8 mouse cellular contexts compared by ENCODE assay signal in genomic region chr15:102516293-102516692, GRCm38 (mm10). TPM values are rescaled to one million over a fixed set of nuclear protein-coding genes. Genes with fewer than 3 reads are reported as not detected.
DNase-seq lines count a peak whose midpoint lies in the region; ATAC-seq lines count a peak whose summit lies in the region.

No protein-coding gene starts in this region.

- in situ Hi-C loops in ES-E14 (cut with MboI; ENCODE audit: low sequenced_read_pairs in 2 of 2, unreplicated experiment in 2 of 2): no loop called here

- 2% methylated on average over 12 of the region's 12 CpGs for WGBS in kidney, embryonic 14.5 days
- 1% methylated on average over 11 of the region's 12 CpGs for WGBS in embryonic facial prominence, embryonic 14.5 days
- 0% methylated on average over 12 of the region's 12 CpGs for WGBS in limb, embryonic 11.5 days
- 4% methylated on average over 12 of the region's 12 CpGs for WGBS in stomach, embryonic 14.5 days

- peaks cover 36% of the 10 kb centered on the region for H3K4me1 ChIP-seq in kidney, embryonic 14.5 days (ENCODE audit: control insufficient read depth, insufficient read depth, low read length)
- peaks cover 0 to 15% of the 10 kb centered on the region in 2 experiments; a peak in 2 of 4 replicates for H3K4me1 ChIP-seq in ES-E14 (ENCODE audit: control insufficient read depth in 2 of 2, insufficient read depth in 2 of 2, low read length in 2 of 2, poor library complexity in 1 of 2)
- H3K4me1 ChIP-seq in embryonic facial prominence, embryonic 14.5 days (ENCODE audit: control insufficient read depth, insufficient read depth, low read length): peaks cover 26% of the 10 kb centered on the region
- peaks cover 16% of the 10 kb centered on the region for H3K4me1 ChIP-seq in limb, embryonic 11.5 days (ENCODE audit: control insufficient read depth, insufficient read depth, low read length)
- H3K4me1 ChIP-seq in stomach, embryonic 14.5 days (ENCODE audit: control insufficient read depth, insufficient read depth, low read length): peaks cover 26% of the 10 kb centered on the region

- H3K4me3 ChIP-seq in kidney, embryonic 14.5 days (ENCODE audit: low read length): peak overlapping the region; percentile 65
- H3K4me3 ChIP-seq in ES-E14 (ENCODE audit: insufficient read depth in 1 of 2, low read depth in 1 of 2, low read length in 2 of 2, poor library complexity in 1 of 2, severe bottlenecking in 1 of 2): peak overlapping the region; percentile 80 to 84
- H3K4me3 ChIP-seq in embryonic facial prominence, embryonic 14.5 days (ENCODE audit: low read depth, low read length): peak overlapping the region; percentile 68
- peak overlapping the region; percentile 66 for H3K4me3 ChIP-seq in limb, embryonic 11.5 days (ENCODE audit: low read depth, low read length)
- peak overlapping the region; percentile 47 for H3K4me3 ChIP-seq in stomach, embryonic 14.5 days (ENCODE audit: low read depth, low read length)

- no peak for DNase-seq in kidney, adult 18-20 months
- no peak for DNase-seq in ES-E14 (ENCODE audit: low read depth, low spot score)
- no peak for DNase-seq in embryonic facial prominence, embryonic 14.5 days (ENCODE audit: low spot score)
- DNase-seq in limb, embryonic 11.5 days (ENCODE audit: low spot score): no peak
- DNase-seq in B cell, adult 2 months: no peak
- no peak for DNase-seq in left cerebral cortex, postnatal 14 days (ENCODE audit: low spot score in 2 of 2)

- intact Hi-C loops in left cerebral cortex, postnatal 14 days (cut with DNase I): no loop called here

- peak overlapping the region; percentile 91 for H3K4me2 ChIP-seq in kidney, embryonic 14.5 days (replicated peaks; ENCODE audit: low read depth, low read length)
- H3K4me2 ChIP-seq in embryonic facial prominence, embryonic 14.5 days (ENCODE audit: low read depth, low read length): peak overlapping the region; percentile 67
- H3K4me2 ChIP-seq in limb, embryonic 11.5 days (ENCODE audit: low read depth, severe bottlenecking): peak overlapping the region; percentile 53
- peak overlapping the region; percentile 69 for H3K4me2 ChIP-seq in stomach, embryonic 14.5 days (replicated peaks; ENCODE audit: low read depth, low read length)

- H3K27me3 ChIP-seq in kidney, embryonic 14.5 days (ENCODE audit: control insufficient read depth, insufficient read depth, low read length): no peaks in the 10 kb centered on the region
- H3K27me3 ChIP-seq in embryonic facial prominence, embryonic 14.5 days (replicated peaks; ENCODE audit: control insufficient read depth, insufficient read depth, low read length): no peaks in the 10 kb centered on the region
- no peaks in the 10 kb centered on the region for H3K27me3 ChIP-seq in limb, embryonic 11.5 days (ENCODE audit: control insufficient read depth, insufficient read depth, low read length)
- H3K27me3 ChIP-seq in stomach, embryonic 14.5 days (ENCODE audit: control insufficient read depth, insufficient read depth, low read length): no peaks in the 10 kb centered on the region

- H3K36me3 ChIP-seq in kidney, embryonic 14.5 days (ENCODE audit: control insufficient read depth, insufficient read depth, low read length): peaks cover 9% of the 10 kb centered on the region; the same call in 1 of the 2 replicates
- peaks cover 10% of the 10 kb centered on the region for H3K36me3 ChIP-seq in ES-E14 (ENCODE audit: control insufficient read depth, insufficient read depth, low read length, poor library complexity, severe bottlenecking)
- peaks cover 9% of the 10 kb centered on the region for H3K36me3 ChIP-seq in embryonic facial prominence, embryonic 14.5 days (ENCODE audit: control insufficient read depth, insufficient read depth, low read length)
- H3K36me3 ChIP-seq in limb, embryonic 11.5 days (ENCODE audit: control insufficient read depth, insufficient read depth, low read length): no peaks in the 10 kb centered on the region; the same call in 1 of the 2 replicates
- H3K36me3 ChIP-seq in stomach, embryonic 14.5 days (ENCODE audit: control insufficient read depth, insufficient read depth, low read length): peaks cover 7% of the 10 kb centered on the region; the same call in 1 of the 2 replicates

- ATAC-seq in kidney, embryonic 14.5 days (ENCODE audit: low FRiP score, low TSS enrichment): 0 out of 2 replicates have a peak, but pooled peaks have one; percentile 0
- ATAC-seq in embryonic facial prominence, embryonic 14.5 days (ENCODE audit: low read depth): no peak
- no peak for ATAC-seq in limb, embryonic 11.5 days (ENCODE audit: insufficient number of reproducible peaks, low FRiP score, low TSS enrichment, low read depth)
- ATAC-seq in stomach, embryonic 14.5 days (ENCODE audit: insufficient number of reproducible peaks, insufficient read depth, low FRiP score, low read depth): no peak

- H3K27ac ChIP-seq in kidney, embryonic 14.5 days (ENCODE audit: low read depth, low read length): peak overlapping the region; percentile 69; the same call in 1 of the 2 replicates
- peak overlapping the region; percentile 2; the same call in 1 of the 2 replicates for H3K27ac ChIP-seq in ES-E14 (ENCODE audit: insufficient read depth, low read depth, low read length, poor library complexity, severe bottlenecking)
- H3K27ac ChIP-seq in embryonic facial prominence, embryonic 14.5 days (replicated peaks; ENCODE audit: low read depth, low read length): peak overlapping the region; percentile 79
- H3K27ac ChIP-seq in limb, embryonic 11.5 days (replicated peaks; ENCODE audit: low read depth, low read length): peak overlapping the region; percentile 60; the same call in 1 of the 2 replicates
- H3K27ac ChIP-seq in stomach, embryonic 14.5 days (ENCODE audit: low read length): peak overlapping the region; percentile 58; the same call in 1 of the 2 replicates

- no peaks in the 10 kb centered on the region for H3K9me3 ChIP-seq in kidney, embryonic 14.5 days (ENCODE audit: control insufficient read depth, low read length)
- H3K9me3 ChIP-seq in ES-E14 (ENCODE audit: control insufficient read depth, insufficient read depth, low read depth, low read length): no peaks in the 10 kb centered on the region
- no peaks in the 10 kb centered on the region for H3K9me3 ChIP-seq in embryonic facial prominence, embryonic 14.5 days (ENCODE audit: control insufficient read depth, low read length)
- no peaks in the 10 kb centered on the region for H3K9me3 ChIP-seq in limb, embryonic 11.5 days (ENCODE audit: control insufficient read depth, low read length)
- no peaks in the 10 kb centered on the region for H3K9me3 ChIP-seq in stomach, embryonic 14.5 days (ENCODE audit: control insufficient read depth, low read depth, low read length)

- peak overlapping the region; percentile 58 for H3K9ac ChIP-seq in kidney, embryonic 14.5 days (ENCODE audit: low read depth, low read length)
- H3K9ac ChIP-seq in ES-E14 (ENCODE audit: insufficient read depth, low read depth, low read length, poor library complexity, severe bottlenecking): peak overlapping the region; percentile 81
- H3K9ac ChIP-seq in embryonic facial prominence, embryonic 14.5 days (ENCODE audit: low read depth, low read length): peak overlapping the region; percentile 73
- peak overlapping the region; percentile 75 for H3K9ac ChIP-seq in limb, embryonic 11.5 days (ENCODE audit: low read length)
- peak overlapping the region; percentile 36 for H3K9ac ChIP-seq in stomach, embryonic 14.5 days (replicated peaks; ENCODE audit: low read depth, low read length)

RNA-seq across cellular contexts. Expression of gene Map3k12, which starts 0.6 kb away (rescaled TPM):
- polyA plus RNA-seq in kidney, embryonic 14.5 days (2014; fragmentation: Nextera tagmentation; extraction: Ambion mirVana): 12.2 and 14.8 TPM in 2 replicates
- total RNA-seq in ES-E14 (2012; rRNA removed): 18.1 and 25.4 TPM in 2 replicates
- 13.0 and 15.8 TPM in 2 replicates for polyA plus RNA-seq in embryonic facial prominence, embryonic 14.5 days (2014; fragmentation: Nextera tagmentation; extraction: Ambion mirVana)
- 14.3 and 18.2 TPM in 2 replicates for polyA plus RNA-seq in limb, embryonic 11.5 days (2014; fragmentation: Nextera tagmentation; extraction: Ambion mirVana)
- 18.6 and 20.0 TPM in 2 replicates for polyA plus RNA-seq in stomach, embryonic 14.5 days (2014; fragmentation: Nextera tagmentation; extraction: Ambion mirVana)
- total RNA-seq in left cerebral cortex, postnatal 14 days (2021): 10 to 100 TPM; 93.7 to 94.0 TPM

RNA-seq across cellular contexts. Expression of gene Tarbp2, which starts 1.7 kb away (rescaled TPM):
- 80.4 and 89.1 TPM in 2 replicates for polyA plus RNA-seq in kidney, embryonic 14.5 days (2014; fragmentation: Nextera tagmentation; extraction: Ambion mirVana)
- 163 and 184 TPM in 2 replicates for total RNA-seq in ES-E14 (2012; rRNA removed)
- 68.5 and 79.0 TPM in 2 replicates for polyA plus RNA-seq in embryonic facial prominence, embryonic 14.5 days (2014; fragmentation: Nextera tagmentation; extraction: Ambion mirVana)
- 109 and 110 TPM in 2 replicates for polyA plus RNA-seq in limb, embryonic 11.5 days (2014; fragmentation: Nextera tagmentation; extraction: Ambion mirVana)
- polyA plus RNA-seq in stomach, embryonic 14.5 days (2014; fragmentation: Nextera tagmentation; extraction: Ambion mirVana): 87.0 and 101 TPM in 2 replicates
- 10 to 100 TPM; 32.4 to 34.2 TPM for total RNA-seq in left cerebral cortex, postnatal 14 days (2021)

RNA-seq across cellular contexts. Expression of gene Npff, which starts 8.4 kb away (rescaled TPM):
- polyA plus RNA-seq in kidney, embryonic 14.5 days (2014; fragmentation: Nextera tagmentation; extraction: Ambion mirVana): 2.7 and 3.5 TPM in 2 replicates
- 1.9 and 2.6 TPM in 2 replicates for total RNA-seq in ES-E14 (2012; rRNA removed)
- polyA plus RNA-seq in embryonic facial prominence, embryonic 14.5 days (2014; fragmentation: Nextera tagmentation; extraction: Ambion mirVana): 2.0 and 2.2 TPM in 2 replicates
- polyA plus RNA-seq in limb, embryonic 11.5 days (2014; fragmentation: Nextera tagmentation; extraction: Ambion mirVana): 1.6 and 2.2 TPM in 2 replicates
- 2.3 and 3.1 TPM in 2 replicates for polyA plus RNA-seq in stomach, embryonic 14.5 days (2014; fragmentation: Nextera tagmentation; extraction: Ambion mirVana)
- 1 to 10 TPM; 1.6 to 3.7 TPM for total RNA-seq in left cerebral cortex, postnatal 14 days (2021)

RNA-seq across cellular contexts. Expression of gene Gm10337, which starts 12.8 kb away (rescaled TPM):
- polyA plus RNA-seq in kidney, embryonic 14.5 days (2014; fragmentation: Nextera tagmentation; extraction: Ambion mirVana): not detected in 2 replicates
- not detected in 2 replicates for total RNA-seq in ES-E14 (2012; rRNA removed)
- polyA plus RNA-seq in embryonic facial prominence, embryonic 14.5 days (2014; fragmentation: Nextera tagmentation; extraction: Ambion mirVana): 3.2 and 5.2 TPM in 2 replicates
- polyA plus RNA-seq in limb, embryonic 11.5 days (2014; fragmentation: Nextera tagmentation; extraction: Ambion mirVana): 6.1 TPM in 1 of 2 replicates, not detected in the other
- 4.5 and 7.0 TPM in 2 replicates for polyA plus RNA-seq in stomach, embryonic 14.5 days (2014; fragmentation: Nextera tagmentation; extraction: Ambion mirVana)
- total RNA-seq in left cerebral cortex, postnatal 14 days (2021): not detected

RNA-seq across cellular contexts. Expression of gene Pcbp2, which starts 46.0 kb away (rescaled TPM):
- polyA plus RNA-seq in kidney, embryonic 14.5 days (2014; fragmentation: Nextera tagmentation; extraction: Ambion mirVana): 305 and 373 TPM in 2 replicates
- 206 and 377 TPM in 2 replicates for total RNA-seq in ES-E14 (2012; rRNA removed)
- polyA plus RNA-seq in embryonic facial prominence, embryonic 14.5 days (2014; fragmentation: Nextera tagmentation; extraction: Ambion mirVana): 276 and 279 TPM in 2 replicates
- 284 and 287 TPM in 2 replicates for polyA plus RNA-seq in limb, embryonic 11.5 days (2014; fragmentation: Nextera tagmentation; extraction: Ambion mirVana)
- polyA plus RNA-seq in stomach, embryonic 14.5 days (2014; fragmentation: Nextera tagmentation; extraction: Ambion mirVana): 298 and 302 TPM in 2 replicates
- 100 to 1,000 TPM; 436 to 453 TPM for total RNA-seq in left cerebral cortex, postnatal 14 days (2021)

Comparison
In these comparisons a context has a peak if more than half of its experiments do, and no peak if none do; other contexts are left out.
1. H3K27ac ChIP-seq: peak in every context shown above with its lines; median percentile 79 in embryonic facial prominence, embryonic 14.5 days; 69 in kidney, embryonic 14.5 days; 60 in limb, embryonic 11.5 days; 58 in stomach, embryonic 14.5 days; 2 in ES-E14.